Mouse (Mus musculus) CH12.LX (cell line): ENCODE results near the gene Mrpl18. TPM values are rescaled to one million over a fixed set of nuclear protein-coding genes. Genes with fewer than 3 reads are reported as not detected.

Experiments
- DNase-seq: peaks from one replicate; pipeline ENCODE4 v3.0.0-alpha.2; 2013; ENCODE audit errors: extremely low read depth
- H3K27ac ChIP-seq: 2 replicates; pipeline ENCODE4 v1.5.1; 2012; ENCODE audit warnings: low read depth, mild to moderate bottlenecking, control low read depth, moderate library complexity; ENCODE audit not compliant: insufficient read depth
- H3K27me3 ChIP-seq: replicated peaks from 2 replicates; pipeline ENCODE3; 2012; ENCODE audit warnings: inconsistent platforms
- H3K36me3 ChIP-seq, 2 experiments: replicated peaks in 1 of 2; 2 replicates each; pipeline versions ENCODE3 to v1.6.1; 2012; ENCODE audit warnings: inconsistent platforms in 1 of 2, low read length in 1 of 2, mild to moderate bottlenecking in 1 of 2, mixed read lengths in 1 of 2, moderate library complexity in 1 of 2; ENCODE audit not compliant: control insufficient read depth in 1 of 2, insufficient read depth in 1 of 2
- H3K4me1 ChIP-seq, 2 experiments: 2 replicates each; pipeline ENCODE4 v1.6.1; 2012; ENCODE audit warnings: inconsistent platforms in 1 of 2, moderate library complexity in 1 of 2; ENCODE audit not compliant: insufficient read depth in 2 of 2, control insufficient read depth in 1 of 2
- H3K4me2 ChIP-seq: 2 replicates; pipeline ENCODE4 v1.6.1; 2012; ENCODE audit warnings: low read depth, mild to moderate bottlenecking, control low read depth; ENCODE audit not compliant: poor library complexity, insufficient read depth, severe bottlenecking
- H3K4me3 ChIP-seq, 3 experiments: fragments of 150-350 bp in 1 of 3; sonication (generic) in 1 of 3; replicated peaks in 1 of 3; 2 replicates each; pipeline versions ENCODE3 to v1.5.1; 2011 to 2012; ENCODE audit warnings: low read depth in 2 of 3, low read length in 2 of 3, mild to moderate bottlenecking in 2 of 3, moderate library complexity in 2 of 3, control low read depth in 1 of 3, improper control_type of control experiment in 1 of 3, inconsistent platforms in 1 of 3, mixed read lengths in 1 of 3; ENCODE audit not compliant: poor library complexity in 1 of 3
- H3K79me2 ChIP-seq: replicated peaks from 2 replicates; pipeline ENCODE4 v1.6.1; 2012; ENCODE audit warnings: mild to moderate bottlenecking, moderate library complexity; ENCODE audit not compliant: control insufficient read depth, poor library complexity, insufficient read depth, severe bottlenecking; ENCODE audit errors: extremely low read depth
- H3K9ac ChIP-seq: 2 replicates; pipeline ENCODE4 v1.6.1; 2012; ENCODE audit warnings: low read depth, mild to moderate bottlenecking, control low read depth, moderate library complexity; ENCODE audit not compliant: insufficient read depth
- H3K9me3 ChIP-seq: replicated peaks from 2 replicates; pipeline ENCODE3; 2012; ENCODE audit warnings: low read length, inconsistent platforms, mixed read lengths
- CHD2 ChIP-seq: IDR thresholded peaks from 2 replicates; pipeline ENCODE4 v1.6.1; 2011; ENCODE audit warnings: low read length, improper control_type of control experiment
- E2F4 ChIP-seq: IDR thresholded peaks from 2 replicates; pipeline ENCODE4 v1.6.1; 2011; ENCODE audit warnings: low read depth, low read length, improper control_type of control experiment; ENCODE audit not compliant: insufficient replicate concordance
- GABPA ChIP-seq: IDR thresholded peaks from 2 replicates; pipeline ENCODE4 v1.6.1; 2012; ENCODE audit warnings: low read depth, low read length, improper control_type of control experiment, inconsistent platforms; ENCODE audit not compliant: insufficient replicate concordance
- HCFC1 ChIP-seq: IDR thresholded peaks from 2 replicates; pipeline ENCODE4 v1.6.1; 2012; ENCODE audit warnings: low read depth, mild to moderate bottlenecking, inconsistent platforms, low read length, improper control_type of control experiment
- JUN ChIP-seq: IDR thresholded peaks from 2 replicates; pipeline ENCODE4 v1.6.1; 2011; ENCODE audit warnings: low read depth, mild to moderate bottlenecking, low read length, improper control_type of control experiment, moderate library complexity; ENCODE audit not compliant: insufficient read depth
- JUND ChIP-seq: conservative IDR thresholded peaks from 2 replicates; pipeline ENCODE4 v1.6.1; 2011; ENCODE audit warnings: low read depth, low read length, improper control_type of control experiment
- MAFK ChIP-seq: IDR thresholded peaks from 2 replicates; pipeline ENCODE4 v1.6.1; 2011; ENCODE audit warnings: low read length, improper control_type of control experiment; ENCODE audit not compliant: insufficient replicate concordance
- MAX ChIP-seq: IDR thresholded peaks from 2 replicates; pipeline ENCODE4 v1.6.1; 2011; ENCODE audit warnings: low read length, improper control_type of control experiment
- MEF2A ChIP-seq: IDR thresholded peaks from 2 replicates; pipeline ENCODE4 v1.6.1; 2014; ENCODE audit warnings: low read depth, mild to moderate bottlenecking, inconsistent platforms, low read length, improper control_type of control experiment, borderline replicate concordance
- NELFE ChIP-seq: IDR thresholded peaks from 2 replicates; pipeline ENCODE4 v1.6.1; 2011; ENCODE audit warnings: low read depth, low read length, improper control_type of control experiment
- NRF1 ChIP-seq: IDR thresholded peaks from 2 replicates; pipeline ENCODE4 v1.6.1; 2014; ENCODE audit warnings: low read depth, mild to moderate bottlenecking, inconsistent platforms, low read length, improper control_type of control experiment, moderate library complexity
- POLR2A ChIP-seq: IDR thresholded peaks from 2 replicates; pipeline ENCODE4 v1.6.1; 2011; ENCODE audit warnings: low read depth, mild to moderate bottlenecking, improper control_type of control experiment, low read length
- POLR2AphosphoS2 ChIP-seq: IDR thresholded peaks from 2 replicates; pipeline ENCODE4 v1.6.1; 2011; ENCODE audit warnings: low read depth, low read length, improper control_type of control experiment
- RAD21 ChIP-seq: IDR thresholded peaks from 2 replicates; pipeline ENCODE4 v1.6.1; 2011; ENCODE audit warnings: low read depth, mild to moderate bottlenecking, low read length, improper control_type of control experiment, moderate library complexity
- SIN3A ChIP-seq: IDR thresholded peaks from 2 replicates; pipeline ENCODE4 v1.6.1; 2012; ENCODE audit warnings: low read length, improper control_type of control experiment, inconsistent platforms
- SMC3 ChIP-seq: IDR thresholded peaks from 2 replicates; pipeline ENCODE4 v1.6.1; 2011; ENCODE audit warnings: low read depth, low read length, improper control_type of control experiment
- TBP ChIP-seq: conservative IDR thresholded peaks from 2 replicates; pipeline ENCODE4 v1.6.1; 2011; ENCODE audit warnings: low read depth, low read length, improper control_type of control experiment
- TCF12 ChIP-seq: IDR thresholded peaks from 2 replicates; pipeline ENCODE4 v1.6.1; 2014; ENCODE audit warnings: low read depth, mild to moderate bottlenecking, inconsistent platforms, low read length, improper control_type of control experiment
- UBTF ChIP-seq: IDR thresholded peaks from 2 replicates; pipeline ENCODE4 v1.6.1; 2012; ENCODE audit warnings: low read depth, mild to moderate bottlenecking, inconsistent platforms, low read length, improper control_type of control experiment, moderate library complexity
- USF1 ChIP-seq: IDR thresholded peaks from 2 replicates; pipeline ENCODE4 v1.6.1; 2014; ENCODE audit warnings: low read depth, mild to moderate bottlenecking, inconsistent platforms, low read length, improper control_type of control experiment
- ZC3H11A ChIP-seq: IDR thresholded peaks from 2 replicates; pipeline ENCODE4 v1.6.1; 2012; ENCODE audit warnings: low read depth, mild to moderate bottlenecking, inconsistent platforms, low read length, improper control_type of control experiment
- ZMIZ1 ChIP-seq: IDR thresholded peaks from 2 replicates; pipeline ENCODE4 v1.6.1; 2012; ENCODE audit warnings: low read depth, mild to moderate bottlenecking, inconsistent platforms, low read length, improper control_type of control experiment
- dilution Hi-C: fragments of 300-500 bp; cut with MboI; formaldehyde crosslinking; loops from 2 replicates; pipeline ENCODE4 v1.14.3; 2020; ENCODE audit warnings: low sequenced_read_pairs; ENCODE audit not compliant: extremely low pct_unique_long_range_greater_than_20kb, extremely low pct_ligation_motif_present
- in situ Hi-C: fragments of 300-500 bp; cut with MboI; formaldehyde crosslinking; loops from 3 replicates; pipeline ENCODE4 v1.14.3; 2019; ENCODE audit warnings: low sequenced_read_pairs, low pct_ligation_motif_present, low pct_unique_long_range_greater_than_20kb, mixed read lengths
- polyA plus RNA-seq: library from polyadenylated mRNA; unstranded; fragments of >175 nt; gene quantifications from 2 replicates; pipeline ENCODE4 v1.2.1, GENCODE M21; 2012; ENCODE audit warnings: low read depth; ENCODE audit not compliant: insufficient read length
- total RNA-seq, 2 experiments: library from RNA; depleted of rRNA; stranded (reverse); fragments of 300-350 nt in 1 of 2; fragments of >200 nt in 1 of 2; gene quantifications; 2 replicates each; pipeline ENCODE4 v1.2.3; 2012 to 2014

Gene Mrpl18
- total and polyA plus RNA-seq, 3 experiments: 132 to 197 (median 150) TPM

- no peak for TF ChIP-seq NRF1
- TF ChIP-seq TBP: no peak
- no peak for TF ChIP-seq POLR2A
These were observed 36.0 kb downstream of the Mrpl18 start (continued) for GRCm38 (mm10) chr17:12880178-12880577.

- Histone ChIP-seq H3K27ac (no peak within 1 kb of the TSS), H3K4me2 (no peak within 1 kb of the TSS), H3K4me1 (peaks cover 2 to 3% of the 10 kb centered on the region in 2 experiments; a peak in 2 of 4 replicates), H3K27me3 (peaks cover 8% of the 10 kb centered on the region), H3K4me3 (no peak within 1 kb of the TSS), H3K9ac (no peak within 1 kb of the TSS), H3K79me2 (no peaks in the 10 kb centered on the region), H3K9me3 (no peaks in the 10 kb centered on the region), H3K36me3 (no peaks in the 10 kb centered on the region)
- dilution Hi-C loops (no loop called here), in situ Hi-C loops (no loop called here)
- DNase-seq: no peak
- TF ChIP-seq JUND (no peak), RAD21 (no peak), MAX (no peak), SIN3A (no peak), NELFE (no peak), CHD2 (no peak), NRF1 (no peak), HCFC1 (no peak), ZMIZ1 (no peak), POLR2A (no peak), MEF2A (no peak), MAFK (no peak), SMC3 (no peak), USF1 (no peak), JUN (no peak)
These were observed 40.4 kb downstream of the Mrpl18 start, which contains the start of gene Mrgprh for GRCm38 (mm10) chr17:12875734-12876133. TSS of gene Mrgprh (plus strand) at chr17:12876034.

GRCm38 (mm10) chr17:12872275-12873028, 43.7 kb downstream of the Mrpl18 start:
- H3K36me3 ChIP-seq: no peaks in the 10 kb centered on the region
- dilution Hi-C loops (no loop called here), in situ Hi-C loops (no loop called here)
- H3K27me3 ChIP-seq: peaks cover 5% of the 10 kb centered on the region
- no peak overlapping the region for H3K4me3 ChIP-seq
- no peaks in the 10 kb centered on the region for H3K79me2 ChIP-seq
- H3K9ac ChIP-seq: no peak overlapping the region
- peaks cover 0 to 2% of the 10 kb centered on the region in 2 experiments; a peak in 2 of 4 replicates for H3K4me1 ChIP-seq
- no peaks in the 10 kb centered on the region for H3K9me3 ChIP-seq
- H3K27ac ChIP-seq: no peak overlapping the region
- TF ChIP-seq ZC3H11A: no peak
- no peak for TF ChIP-seq RAD21
- TF ChIP-seq POLR2AphosphoS2: no peak
- TF ChIP-seq GABPA: no peak
- no peak for TF ChIP-seq E2F4
- no peak for TF ChIP-seq UBTF
- no peak for TF ChIP-seq CHD2
- no peak for TF ChIP-seq TCF12
- no peak for TF ChIP-seq JUND
- no peak for TF ChIP-seq TBP
- no peak for TF ChIP-seq MAX
- no peak for DNase-seq
- H3K4me2 ChIP-seq: peak overlapping the region; percentile 82
